Mouse (Mus musculus): Measurements from ENCODE around the gene Arih1.
A peak's percentile ranks its signal among the peaks of the same experiment; 100 is the strongest.

Gene Arih1

DNA sequence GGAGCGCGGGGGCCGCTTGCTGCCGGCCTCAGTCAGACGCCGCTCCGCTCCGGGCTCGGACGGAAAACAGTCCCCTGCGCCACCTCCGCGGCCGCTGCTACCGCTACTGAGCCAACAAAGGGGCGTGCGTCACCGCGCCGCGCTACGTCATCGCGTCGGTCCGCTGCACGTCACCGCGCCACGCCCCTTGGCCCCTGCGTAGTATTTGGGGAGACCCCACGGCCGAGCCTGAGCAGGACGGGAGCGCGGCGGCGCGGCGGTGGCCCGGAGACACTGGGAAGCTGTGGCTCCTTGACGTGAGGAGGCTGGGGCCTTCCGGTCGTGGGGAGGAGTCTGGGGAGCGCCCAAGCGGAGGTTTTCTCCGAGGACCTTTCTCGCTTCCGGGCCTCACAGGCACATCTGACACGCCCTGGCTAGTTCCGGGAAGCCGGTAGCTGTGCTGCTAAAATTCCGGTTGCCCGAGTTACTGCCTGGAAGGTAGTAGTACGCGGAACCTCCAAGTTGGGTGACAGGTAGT, at the start of gene Arih1:
Gene Arih1 (minus strand): TSS at position 70 of the 517 bp plus-strand sequence.
- DNase-seq (ENCODE audit: low spot score) = peak; percentile 99

DNA sequence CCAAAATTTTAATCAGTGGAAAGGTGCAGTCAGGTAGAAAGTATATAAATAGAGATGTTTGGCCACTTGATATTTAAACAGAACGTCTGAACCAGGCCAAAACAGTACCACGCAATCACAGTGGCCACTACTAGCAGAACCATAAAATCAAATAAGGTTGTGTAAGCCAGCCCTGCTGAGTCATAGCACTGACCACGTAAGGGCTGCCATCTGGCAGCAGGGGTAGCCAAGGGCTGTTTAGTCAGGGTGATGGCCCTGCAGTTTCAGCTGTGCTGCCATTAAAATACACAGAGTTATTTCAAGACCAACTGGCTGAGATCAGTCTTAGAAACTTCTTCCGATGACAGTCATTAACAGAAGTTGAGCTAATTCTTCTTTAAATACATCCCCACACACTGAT, 47.5 kb upstream of the Arih1 start:
- DNase-seq (ENCODE audit: low spot score) = no peak

DNA sequence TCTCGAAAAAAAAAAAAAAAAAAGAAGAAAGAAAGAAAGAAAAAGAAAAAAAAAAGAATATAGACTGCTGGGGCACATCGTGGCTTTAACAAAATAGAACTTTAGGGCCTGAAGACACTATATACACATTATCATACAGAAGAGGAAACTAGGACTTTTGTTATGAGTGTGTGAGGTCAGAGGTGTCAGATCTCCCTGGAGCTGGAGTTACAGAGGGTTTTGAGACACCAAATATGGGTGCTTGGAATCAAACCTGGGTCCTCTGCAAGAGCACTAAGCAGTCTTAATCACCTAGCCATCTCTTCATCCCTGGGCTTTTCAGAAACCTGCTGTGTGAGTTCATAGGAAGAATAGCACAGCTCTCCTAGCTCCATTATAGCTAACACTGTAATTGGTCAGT, 47.0 kb upstream of the Arih1 start:
- no peak for DNase-seq (ENCODE audit: low spot score)

DNA sequence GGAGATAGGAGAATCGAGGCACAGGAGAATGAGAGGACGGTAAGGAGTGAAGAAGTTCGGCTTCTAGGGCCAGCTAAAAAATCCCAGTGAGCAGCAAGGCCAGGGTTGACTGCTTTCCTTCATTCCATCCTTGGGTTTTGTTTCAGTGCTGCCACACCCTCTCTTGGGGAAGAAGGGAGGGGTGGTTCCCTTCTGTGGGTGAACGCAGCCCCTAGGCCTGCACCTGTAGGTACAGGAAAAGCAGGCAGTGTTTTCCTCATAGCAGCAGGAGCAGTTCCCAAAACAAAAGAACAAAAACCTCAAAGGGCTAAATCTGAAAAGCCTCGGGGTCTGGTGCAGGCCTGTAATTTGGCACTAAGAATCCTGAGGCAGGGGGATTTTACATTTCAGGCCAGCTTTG, 45.2 kb upstream of the Arih1 start:
- no peak for DNase-seq (ENCODE audit: low spot score)

DNA sequence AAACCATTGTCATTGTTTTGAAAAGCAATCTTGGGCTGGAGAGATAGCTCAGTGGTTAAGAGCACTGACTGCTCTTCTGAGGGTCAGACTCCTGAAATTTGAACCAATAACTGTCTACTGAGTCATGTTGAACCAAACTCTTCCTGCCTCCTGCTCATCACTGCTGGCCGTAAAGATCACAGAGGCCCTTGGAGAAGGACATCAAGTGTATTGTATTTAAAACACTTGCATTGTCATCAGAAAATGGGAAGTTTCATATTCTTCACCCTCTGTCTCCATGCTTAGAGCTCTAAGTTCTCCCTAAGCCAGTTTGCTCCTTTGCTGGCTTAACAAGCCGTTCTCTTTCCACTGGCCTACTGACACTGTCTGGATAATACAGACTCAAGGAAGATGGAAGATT, 41.9 kb upstream of the Arih1 start:
- DNase-seq (ENCODE audit: low spot score) = no peak

DNA sequence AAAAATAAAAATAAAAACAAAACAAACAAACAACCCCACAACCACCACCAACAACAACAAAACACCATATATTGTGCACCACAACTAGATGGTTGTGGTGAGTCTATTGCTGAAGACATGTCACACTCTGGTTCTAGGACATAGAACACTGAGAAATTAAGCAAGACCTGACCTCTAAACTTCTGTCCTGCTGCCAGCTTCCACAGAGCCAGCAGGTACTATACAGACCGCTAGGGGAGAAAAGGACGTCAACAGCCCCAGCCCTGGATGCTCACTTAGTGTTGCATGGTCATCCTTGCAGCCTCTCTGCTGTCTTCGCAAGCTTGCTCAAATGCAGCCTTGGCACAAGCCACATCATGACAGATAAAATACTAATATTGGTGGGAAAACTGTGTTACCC, 41.2 kb upstream of the Arih1 start:
- no peak for DNase-seq (ENCODE audit: low spot score)

DNA sequence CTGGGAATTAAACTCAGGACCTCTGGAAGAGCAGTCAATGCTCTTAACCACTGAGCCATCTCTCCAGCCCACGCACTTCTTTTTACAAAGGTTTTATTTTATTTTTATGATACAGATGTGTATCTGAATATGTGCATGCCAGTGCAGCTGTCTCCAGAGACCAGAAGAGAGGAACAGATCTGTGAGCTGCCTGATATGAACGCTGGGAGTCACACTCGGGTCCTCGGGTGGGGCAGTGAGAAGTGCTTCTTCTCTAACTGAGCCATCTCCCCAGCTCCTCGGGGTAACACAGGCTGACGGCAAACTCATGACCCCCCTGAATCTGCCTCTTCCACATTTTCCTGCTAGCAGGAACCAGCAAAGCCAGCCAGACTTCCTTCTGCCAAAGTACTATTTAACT, 40.3 kb upstream of the Arih1 start:
- DNase-seq (ENCODE audit: low spot score) = no peak

DNA sequence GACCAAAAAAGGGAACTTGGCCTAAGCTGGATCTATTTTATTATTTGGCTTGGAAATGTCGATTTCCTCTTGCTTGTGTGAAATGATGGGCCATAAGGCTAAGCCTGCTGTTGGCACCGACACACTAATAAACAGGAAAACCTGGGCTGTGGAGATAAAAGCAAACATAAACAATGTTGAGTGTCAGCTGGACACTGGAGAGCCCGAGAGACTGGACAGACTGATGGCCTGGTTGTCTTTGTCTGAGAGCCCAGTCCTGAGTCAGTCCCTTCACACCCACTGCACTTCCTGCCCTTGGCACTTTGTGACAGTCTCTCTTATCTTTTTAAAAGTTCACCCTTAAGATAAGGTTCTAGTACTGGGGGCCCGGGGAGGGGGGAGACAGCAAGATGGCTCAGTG, 36.5 kb upstream of the Arih1 start:
- no peak for DNase-seq (ENCODE audit: low spot score)

DNA sequence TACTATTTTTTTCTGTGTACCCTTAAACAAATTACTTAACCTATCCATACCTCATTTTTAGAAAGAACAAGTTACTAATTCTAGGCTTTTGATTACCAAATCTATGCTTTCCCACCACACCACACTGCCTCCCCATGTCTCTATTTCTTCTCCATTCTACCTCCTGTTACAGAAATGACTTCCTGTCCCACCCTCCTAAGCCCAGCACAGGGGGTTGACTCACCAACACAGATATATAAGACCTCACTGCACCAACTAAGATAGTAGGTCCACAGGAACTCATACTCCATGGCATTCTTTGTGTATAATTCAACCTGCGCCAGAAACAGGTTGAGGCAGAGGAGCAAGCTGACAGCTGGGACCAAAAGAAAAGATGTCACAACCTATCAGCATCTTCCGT, 33.0 kb upstream of the Arih1 start:
- DNase-seq (ENCODE audit: low spot score) = no peak

DNA sequence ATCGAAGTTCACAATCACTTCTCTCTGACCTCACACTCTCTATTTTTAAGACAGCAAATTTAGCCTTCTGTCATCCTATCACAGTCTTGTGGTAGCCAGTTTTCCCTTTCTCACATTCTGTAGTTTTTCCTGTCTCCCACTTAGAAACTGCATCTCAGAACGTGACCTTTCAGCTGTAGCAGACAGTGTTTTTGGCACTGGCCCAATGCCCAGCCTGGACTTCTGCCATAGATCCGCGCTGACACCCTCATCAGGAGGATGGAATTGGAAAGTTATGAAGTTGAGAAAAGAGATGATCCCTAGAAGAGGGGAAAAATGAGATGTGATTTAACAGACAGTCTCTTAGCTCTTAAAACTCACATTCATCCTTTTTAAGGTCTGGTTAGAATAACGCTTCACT, 32.6 kb upstream of the Arih1 start:
- no peak for DNase-seq (ENCODE audit: low spot score)

DNA sequence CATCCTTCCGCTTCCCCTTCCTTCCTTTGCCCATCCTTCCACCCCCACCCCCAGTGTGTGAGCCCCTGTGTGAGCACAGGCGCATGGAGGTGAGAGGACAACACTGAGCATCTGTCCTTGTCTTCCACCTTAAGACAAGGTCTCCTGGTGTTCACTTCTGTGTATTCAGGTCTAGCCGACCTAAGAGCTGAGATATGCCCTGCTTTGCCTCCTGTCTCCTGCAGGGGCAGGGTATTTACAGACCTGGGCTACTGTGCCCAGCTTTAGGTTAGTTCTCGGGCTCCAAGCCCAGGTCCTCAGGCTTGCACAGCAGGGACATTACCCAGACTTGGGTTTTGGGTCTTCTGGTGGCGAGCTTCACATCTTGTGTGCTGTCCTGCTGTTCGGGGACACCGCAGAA, 30.7 kb upstream of the Arih1 start:
- peak; percentile 39 for DNase-seq (ENCODE audit: low spot score)

DNA sequence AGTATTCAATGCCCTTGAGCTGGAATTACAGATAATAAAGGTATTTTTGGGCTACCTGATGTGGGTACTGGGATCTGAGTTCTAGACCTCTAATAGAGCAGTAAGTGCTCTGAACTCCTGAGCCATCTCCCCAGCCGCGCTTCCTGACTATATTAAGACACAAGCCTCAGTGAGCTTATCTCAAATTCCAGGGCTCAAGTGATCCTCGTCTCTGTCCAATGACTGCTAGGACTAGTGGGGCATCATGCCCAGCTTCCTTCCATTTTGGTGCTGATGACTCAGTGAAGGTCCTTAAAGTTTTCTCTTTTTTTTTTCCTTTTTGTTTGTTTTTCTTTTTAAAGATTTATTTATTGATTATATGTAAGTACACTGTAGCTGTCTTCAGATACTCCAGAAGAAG, 28.7 kb upstream of the Arih1 start:
- no peak for DNase-seq (ENCODE audit: low spot score)

DNA sequence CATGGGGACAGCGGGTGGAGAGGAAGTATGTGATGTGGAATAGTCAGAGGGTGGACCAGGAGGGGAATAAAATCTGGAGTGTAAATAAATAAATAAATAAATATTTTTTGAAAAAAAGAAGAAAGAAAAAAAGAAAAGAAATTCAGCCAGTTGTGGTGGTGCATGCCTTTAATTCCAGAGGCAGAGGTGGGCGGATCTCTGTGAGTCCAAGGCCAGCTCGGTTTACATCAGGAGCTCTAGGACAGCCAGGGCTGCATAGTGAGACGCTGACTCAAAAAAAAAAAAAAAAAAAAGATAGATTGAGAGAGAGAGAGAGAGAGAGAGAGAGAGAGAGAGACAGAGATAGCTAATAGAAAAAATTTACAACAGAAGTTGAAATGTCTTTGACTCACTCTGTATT, 26.0 kb upstream of the Arih1 start:
- DNase-seq (ENCODE audit: low spot score) = no peak

DNA sequence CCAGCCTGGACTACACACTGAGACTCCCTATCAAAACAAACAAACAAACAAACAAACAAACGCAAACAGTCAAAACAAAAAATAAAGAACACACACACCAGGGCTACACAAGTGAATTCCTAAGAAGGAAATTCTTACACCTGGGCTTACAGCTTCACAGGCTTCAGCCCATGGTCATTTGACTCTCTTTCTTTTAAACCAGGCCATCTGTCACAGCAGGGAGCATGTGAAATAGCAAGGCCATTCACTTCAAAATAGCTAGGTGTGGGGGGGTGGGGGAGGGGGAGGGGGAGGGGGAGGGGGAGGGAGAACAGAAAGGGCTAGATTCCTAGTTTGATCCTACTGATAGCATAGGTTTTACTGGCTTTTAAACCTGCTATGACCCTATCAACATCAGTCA, 21.7 kb upstream of the Arih1 start:
- DNase-seq (ENCODE audit: low spot score) = no peak

DNA sequence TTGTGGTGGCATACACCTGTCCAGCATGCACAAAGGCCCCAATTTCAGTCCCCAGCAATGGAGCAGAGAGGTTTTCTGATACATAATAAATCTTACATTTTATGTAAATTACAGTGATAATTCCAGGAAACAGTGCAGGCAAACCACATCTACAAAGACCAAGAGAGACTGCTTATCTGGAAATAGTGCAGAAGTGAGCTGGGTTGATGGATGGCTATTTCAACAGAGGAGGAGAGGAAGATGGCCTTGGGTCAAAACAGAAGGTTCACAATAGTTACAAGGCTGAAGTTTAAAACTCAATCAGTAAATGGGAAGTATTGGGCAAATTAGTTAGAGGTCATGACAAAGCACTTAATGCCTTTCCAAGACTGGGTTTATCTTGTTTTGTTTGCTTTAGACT, 913 bp upstream of the Arih1 start:
- no peak for DNase-seq (ENCODE audit: low spot score)

DNA sequence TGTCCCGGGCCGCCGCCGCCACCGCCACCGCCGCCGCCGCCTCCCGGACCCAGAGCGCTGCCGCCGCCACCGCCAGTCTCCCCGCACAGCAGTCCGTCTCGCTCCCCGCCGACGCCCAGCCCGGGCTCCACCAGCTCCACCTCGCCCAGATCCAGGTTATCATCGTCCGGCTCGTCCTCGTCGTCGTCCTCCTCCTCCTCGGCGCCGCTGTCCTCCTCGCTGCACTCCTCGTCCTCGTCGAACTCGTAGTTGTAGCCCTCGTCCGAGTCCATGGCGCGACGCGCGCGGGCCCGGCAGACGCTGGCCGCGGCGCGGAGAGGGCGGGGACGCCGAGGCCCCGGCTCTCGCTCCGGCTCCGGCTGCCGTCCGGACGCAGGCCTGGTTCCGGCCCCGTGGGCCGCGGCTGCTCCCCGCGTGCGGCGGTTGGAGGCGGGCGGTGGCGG, 321 bp downstream of the Arih1 start:
- no peak for DNase-seq (ENCODE audit: low spot score)

DNA sequence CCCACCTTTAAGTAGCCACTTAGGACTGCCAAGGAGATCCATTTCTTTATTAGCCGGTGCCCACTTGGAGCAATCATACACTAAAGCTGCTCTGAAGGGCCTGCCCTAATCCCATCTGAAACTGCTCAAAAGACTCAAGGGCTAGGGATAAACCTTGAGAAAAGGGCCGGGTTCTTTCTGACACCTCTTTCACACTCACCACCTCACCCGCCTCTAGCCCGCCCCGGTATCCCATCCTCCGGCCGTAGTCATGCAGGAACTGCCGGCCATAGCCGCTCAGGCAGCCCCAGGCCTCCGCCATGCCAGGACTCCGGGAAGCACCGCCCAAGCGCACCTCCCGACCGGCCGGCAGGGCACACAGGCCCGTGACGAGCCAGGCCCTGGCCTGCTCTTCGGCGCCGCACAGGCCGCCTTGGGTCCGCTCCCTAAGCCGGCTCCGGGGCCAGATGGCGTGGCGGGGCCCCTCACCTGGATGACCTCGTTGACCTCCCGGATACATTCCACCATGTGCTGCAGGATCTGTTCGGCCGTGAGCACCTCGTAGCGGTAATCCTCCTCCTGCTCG, 825 bp downstream of the Arih1 start:
- DNase-seq (ENCODE audit: low spot score) = peak; percentile 61

DNA sequence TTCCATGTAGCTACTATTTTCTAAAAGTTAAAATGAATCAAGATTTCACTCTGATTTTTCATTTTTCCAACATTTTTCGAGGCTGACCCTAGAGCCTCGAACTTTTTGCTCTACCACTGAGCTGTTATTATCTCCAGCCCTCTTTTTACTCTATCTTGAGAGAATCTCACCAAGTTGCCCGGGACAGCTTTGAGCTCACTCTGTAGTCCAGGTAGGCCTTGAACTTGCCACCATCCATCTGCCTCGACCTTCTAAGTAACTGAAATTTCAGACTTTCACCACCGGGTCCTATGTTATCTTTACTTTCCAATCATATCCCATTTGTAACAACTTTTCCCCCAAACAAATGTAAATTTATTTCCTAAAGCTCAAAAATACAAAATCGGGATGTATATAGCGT, 1.7 kb downstream of the Arih1 start:
- DNase-seq (ENCODE audit: low spot score) = no peak

DNA sequence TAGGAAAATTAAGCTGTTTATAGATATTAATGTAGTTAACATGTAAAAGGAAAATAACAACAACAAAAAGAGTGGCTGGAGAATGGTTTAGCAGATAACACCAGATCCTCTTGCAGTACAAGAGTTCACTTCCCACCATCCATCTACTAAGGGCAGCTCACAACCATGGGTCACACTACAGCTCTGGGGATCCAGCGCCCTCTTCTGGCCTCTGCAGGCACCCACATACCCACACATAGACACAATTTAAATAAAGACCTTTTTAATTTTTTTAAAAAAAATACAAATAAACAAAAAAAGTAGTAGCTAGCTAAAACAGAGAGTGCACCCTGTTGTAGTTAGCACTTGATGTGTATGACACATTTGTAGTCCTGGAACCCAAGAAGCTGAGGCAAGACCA, 4.0 kb downstream of the Arih1 start:
- no peak for DNase-seq (ENCODE audit: low spot score)

DNA sequence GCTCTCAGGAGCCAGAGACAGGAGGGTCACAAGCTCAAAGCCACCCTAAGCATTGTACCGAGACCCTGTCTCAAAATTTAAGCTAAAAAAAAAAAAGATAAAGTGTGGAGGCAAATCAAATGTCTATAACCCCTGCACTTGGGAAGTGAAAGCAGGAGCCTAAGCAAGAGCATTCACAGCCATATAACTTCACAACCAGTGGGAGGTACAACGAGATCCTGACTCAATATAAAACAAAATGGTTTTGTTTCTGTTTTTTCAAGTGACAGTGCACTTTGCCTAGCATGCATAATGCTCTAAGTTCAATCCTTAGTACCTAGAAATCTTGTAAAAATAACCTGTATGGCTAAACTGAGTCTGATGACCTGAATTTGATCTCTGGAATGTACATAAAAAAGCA, 9.8 kb downstream of the Arih1 start:
- no peak for DNase-seq (ENCODE audit: low spot score)

DNA sequence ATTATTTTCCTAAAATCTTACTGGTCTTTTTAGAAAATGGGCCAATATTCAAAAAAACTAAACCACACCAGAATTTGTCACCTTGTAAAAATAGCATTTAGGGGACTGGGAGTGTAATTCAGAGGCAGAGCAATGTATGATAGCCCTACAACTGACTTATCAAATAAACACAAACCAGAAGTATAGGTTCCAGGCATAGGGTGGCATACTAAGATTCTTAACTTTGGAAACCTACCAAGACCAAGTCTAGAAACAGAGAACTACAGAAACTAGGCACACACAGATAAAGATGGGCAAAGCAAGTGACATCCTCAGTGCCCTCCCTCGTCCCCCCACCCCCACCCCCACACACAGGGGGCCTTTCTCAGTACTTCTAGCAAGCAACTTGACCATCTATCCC, 11.6 kb downstream of the Arih1 start:
- no peak for DNase-seq (ENCODE audit: low spot score)

DNA sequence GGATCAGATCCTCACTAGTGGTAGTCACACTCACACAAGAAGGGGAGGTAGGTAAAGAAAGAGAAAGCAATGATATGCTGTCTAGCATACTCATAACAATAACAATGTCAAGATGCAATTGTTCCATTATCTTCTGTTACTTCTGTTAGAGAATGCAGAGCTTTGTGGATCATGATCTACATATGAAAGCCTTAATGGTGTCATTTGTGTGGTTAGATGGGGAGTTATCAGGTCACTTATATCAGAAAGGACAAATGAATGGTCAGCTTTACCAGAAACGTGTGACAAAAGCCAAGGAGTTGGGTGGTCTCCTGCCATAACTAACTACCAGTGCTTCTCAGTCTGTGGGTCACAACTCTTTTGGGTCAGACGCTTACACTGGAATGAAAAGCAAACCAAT, 13.2 kb downstream of the Arih1 start:
- no peak for DNase-seq (ENCODE audit: low spot score)

DNA sequence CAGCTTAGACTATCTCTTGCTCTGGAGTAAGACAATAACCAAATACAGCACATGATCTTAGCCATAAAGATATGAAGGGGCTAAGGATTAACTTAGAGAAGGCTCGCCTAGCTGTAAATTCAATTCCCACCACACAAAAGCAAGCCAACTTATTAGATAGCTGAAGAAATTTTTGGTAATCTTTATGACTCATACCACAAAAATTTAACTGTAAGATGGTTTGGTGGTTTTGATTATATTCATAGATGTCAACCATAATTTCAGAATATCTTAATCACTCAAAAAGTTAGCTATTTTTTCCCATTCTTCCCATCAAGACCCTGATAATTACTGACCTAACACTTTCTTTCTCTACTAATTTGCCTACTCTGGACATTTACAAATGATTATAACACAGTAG, 17.0 kb downstream of the Arih1 start:
- DNase-seq (ENCODE audit: low spot score) = no peak

DNA sequence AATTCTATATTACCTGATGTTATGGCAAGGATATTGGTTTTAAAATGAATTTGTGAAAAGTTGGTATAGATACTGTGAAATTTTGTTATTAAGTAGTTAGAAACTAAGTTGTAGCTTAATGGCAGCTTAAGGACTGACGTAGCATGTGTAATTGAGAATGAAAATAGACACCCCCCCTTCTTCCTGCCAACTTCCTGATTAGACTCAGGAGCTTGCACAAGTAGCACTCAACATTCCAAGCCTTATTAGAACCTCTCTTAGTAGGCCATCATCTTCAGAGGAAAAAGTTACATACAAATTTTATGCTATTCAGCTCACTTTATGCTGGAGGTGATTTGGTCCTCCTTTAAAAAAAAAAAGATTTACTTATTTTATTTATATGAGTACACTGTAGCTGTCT, 22.1 kb downstream of the Arih1 start:
- DNase-seq (ENCODE audit: low spot score) = no peak

DNA sequence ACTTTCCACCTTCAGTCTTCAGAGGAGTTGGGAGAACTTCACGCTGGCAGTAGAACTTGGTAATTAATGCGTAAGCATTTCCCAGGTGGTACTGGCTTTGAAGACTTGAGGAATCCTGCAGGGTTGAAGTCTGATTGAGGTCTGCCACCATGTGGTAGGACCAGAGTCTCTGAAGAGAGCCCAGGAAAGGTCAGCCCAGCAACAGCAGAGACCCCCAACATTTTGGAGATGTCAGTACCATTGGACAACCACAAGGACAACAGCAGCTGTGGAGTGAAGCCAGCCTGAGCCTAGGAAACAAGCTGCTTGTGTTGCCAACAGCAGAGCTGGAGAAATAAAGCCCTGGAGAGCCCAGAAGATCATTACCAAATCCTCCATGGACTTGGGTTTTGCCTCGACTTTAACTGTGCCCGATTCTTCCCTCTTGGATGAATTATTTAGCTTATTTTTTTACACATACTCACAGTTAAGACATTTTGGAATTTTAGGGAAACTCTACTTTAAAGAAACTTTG, 27.4 kb downstream of the Arih1 start:
- peak; percentile 9 for DNase-seq (ENCODE audit: low spot score)
